Mouse (Mus musculus): ENCODE measurements at regions not wholly inside any gene's neighbourhood (a gene's known extent, or its start where the extent isn't known, plus 50 kb on each side); places are given as distances from the start of the nearest gene placed in this dataset.

- TF ChIP-seq CTCF (IDR thresholded peaks at IDR 0.05; ENCODE audit: borderline replicate concordance, insufficient read depth, low read length) (no peak), POLR2A (IDR thresholded peaks at IDR 0.05; ENCODE audit: low read depth, low read length) (no peak)
Measured at GRCm38 (mm10) chr15:11573496-11573895, 174.0 kb upstream of the Tars start.
